Mouse (Mus musculus) spleen, postnatal 10 days (tissue): Measurements from ENCODE around the gene Dyx1c1.

Experiments used
- DNase-seq, 2 experiments: peaks; one replicate each; pipeline ENCODE4 v3.0.0; 2021 to 2022; ENCODE audit warnings: low spot score in 2 of 2

Gene Dyx1c1

DNA sequence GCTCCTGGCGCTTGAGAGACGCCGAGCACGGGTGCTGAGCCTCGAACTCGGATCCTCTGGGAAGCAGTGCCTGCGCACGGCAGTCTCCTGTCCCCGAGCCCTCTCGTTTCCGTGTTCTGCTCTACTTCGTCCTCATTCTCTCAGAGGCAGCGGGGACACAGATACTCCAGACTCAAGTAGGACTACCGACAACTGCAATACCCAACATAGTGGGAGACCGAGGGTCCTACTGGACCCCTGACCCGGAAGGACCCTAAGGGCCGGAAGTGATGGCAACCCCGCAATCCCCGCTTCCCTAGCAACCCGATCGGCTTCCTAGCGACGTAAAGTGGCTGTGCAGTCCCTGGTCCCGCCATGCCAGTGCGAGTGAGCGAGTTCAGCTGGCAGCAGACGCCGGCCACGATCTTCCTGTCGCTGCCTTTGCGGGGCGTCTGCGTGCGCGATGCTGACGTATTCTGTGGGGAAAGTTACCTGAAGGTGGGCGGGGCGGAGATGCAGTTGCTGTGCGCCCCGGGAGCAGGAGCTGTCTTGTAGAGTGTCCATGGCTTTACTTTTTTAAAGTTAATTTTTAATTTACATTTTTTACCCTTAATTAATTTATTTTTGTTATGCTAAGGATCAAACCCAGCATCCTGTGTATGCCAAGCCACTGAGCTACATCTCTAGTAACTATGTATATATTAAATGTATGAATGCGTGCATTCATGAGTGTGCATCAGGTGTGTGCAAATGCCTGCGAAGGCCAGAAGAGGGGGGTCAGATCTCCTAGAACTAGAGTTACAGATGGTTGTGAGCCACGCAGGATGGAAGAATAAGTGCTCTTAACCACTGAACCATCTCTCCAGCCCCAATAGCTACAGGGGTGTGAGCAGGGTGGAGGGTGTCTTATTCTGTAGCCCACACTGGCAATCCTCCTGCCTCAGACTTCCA is at the start of gene Dyx1c1, which contains the start of gene Gm44503:
Gene Dyx1c1, plus strand, starts transcription at position 265 of the 930 bp plus-strand sequence.
Gene Gm44503, plus strand, starts transcription at position 332 of the 930 bp plus-strand sequence.
- DNase-seq = peak; percentile 43 to 79

GRCm38 (mm10) chr9:72911381-72911780 is 47.2 kb upstream of the Dyx1c1 start:
- no peak for DNase-seq

DNA sequence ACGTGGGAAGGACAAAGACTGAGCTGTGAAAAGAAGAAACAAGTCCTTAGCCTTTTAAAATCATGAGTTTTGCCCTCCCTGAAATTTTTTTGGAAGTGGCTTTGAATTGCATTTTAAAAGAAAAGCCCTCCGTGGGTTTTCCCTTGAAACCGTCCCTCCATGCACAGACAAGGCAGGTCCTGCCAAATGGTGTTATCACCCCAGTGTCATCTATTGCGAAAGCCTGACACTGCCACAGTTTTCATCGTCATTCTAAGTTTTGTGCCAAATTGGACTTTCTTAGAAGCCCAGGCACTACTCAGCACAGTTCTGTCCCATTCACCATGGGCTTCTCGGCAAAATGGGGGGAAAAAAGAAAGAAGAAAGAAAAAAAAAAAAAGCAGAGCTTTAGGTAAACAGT is 45.0 kb upstream of the Dyx1c1 start:
- DNase-seq = no peak

DNA sequence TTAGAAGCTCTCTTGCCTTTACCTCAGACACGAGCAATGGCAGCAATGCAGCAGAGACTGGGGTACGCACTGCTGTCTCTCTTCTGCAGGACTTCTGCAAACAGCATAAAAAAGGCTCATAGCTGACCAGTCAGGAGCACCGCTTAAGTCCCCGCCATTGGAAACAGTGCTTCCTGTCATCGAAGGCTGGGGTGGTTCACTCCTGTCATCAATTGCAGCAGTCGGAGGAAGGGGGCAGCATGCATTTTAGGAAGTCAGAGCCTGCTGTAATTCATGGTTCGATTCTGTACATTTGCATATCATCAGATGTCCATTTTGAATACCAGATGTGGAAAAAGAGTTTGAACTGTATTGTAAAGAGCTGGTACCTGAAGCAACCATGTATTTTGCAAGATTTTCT is 42.9 kb upstream of the Dyx1c1 start:
- DNase-seq = no peak

DNA sequence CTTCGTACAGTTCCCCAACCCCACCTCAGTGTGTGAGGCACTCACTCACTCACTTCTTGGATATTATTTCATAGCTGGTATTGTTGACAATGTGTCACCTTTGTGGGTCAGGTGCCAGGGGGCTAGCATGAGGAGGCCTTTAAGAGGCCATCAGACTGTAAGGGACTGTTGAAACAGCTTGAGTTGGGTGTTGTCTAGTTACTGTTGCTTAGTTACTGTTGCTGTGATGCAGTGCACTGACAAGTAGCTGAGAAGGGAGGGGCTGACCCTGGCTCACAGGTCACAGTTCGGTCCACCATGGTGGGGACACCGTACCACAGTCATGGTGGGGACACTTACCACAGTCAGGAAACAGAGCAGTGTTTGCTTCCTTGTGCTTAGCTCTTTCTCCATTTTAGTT is 35.5 kb upstream of the Dyx1c1 start:
- DNase-seq = no peak

DNA sequence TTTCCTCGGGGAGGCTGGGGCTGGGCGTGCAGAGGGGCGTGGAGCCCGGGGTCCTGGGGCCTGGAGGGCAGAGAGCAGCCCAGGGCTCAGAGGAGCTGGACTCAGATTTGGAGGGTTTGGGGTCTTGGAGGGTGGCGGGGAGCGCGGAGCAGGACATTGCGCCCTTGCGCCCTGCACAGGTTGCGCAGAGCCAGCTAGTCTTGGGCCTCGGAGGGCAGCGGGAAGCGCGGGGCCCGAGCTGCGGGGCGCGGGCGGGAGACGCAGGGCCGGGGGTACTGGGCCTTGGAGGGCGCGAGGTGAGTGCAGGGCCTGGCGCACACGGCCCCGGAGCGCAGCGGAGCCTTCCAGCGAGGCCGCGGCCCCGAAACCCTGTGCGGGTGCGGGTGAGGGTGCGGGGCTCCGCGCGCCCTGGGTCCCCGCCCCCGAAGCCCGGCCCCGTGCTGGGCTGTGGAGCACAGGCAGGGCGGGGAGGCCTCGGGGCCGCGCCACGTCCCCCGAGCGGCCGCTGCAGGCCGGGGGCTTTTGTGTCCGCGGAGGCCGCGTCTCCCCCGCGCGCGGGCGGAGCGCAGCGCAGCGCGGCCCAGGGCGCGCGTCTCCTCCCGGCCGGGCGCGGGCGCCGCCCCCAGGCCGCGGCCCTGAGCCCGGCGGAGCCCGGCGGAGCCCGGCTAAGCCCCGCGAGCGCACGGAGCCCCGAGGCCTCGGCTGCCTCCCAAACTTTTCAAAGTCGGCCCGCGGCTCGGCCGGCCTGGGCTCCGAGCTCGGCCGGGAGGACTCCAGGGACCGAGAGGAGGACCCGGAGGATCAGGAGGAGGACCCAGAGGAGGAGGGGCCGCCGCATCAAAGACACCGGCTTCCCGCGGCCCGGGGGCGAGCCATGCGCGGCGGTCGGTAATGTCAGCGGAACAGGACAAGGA is 33.3 kb upstream of the Dyx1c1 start, which contains the start of gene Pygo1:
Gene Pygo1, plus strand, starts transcription at position 625 of the 914 bp plus-strand sequence.
- DNase-seq = no peak

DNA sequence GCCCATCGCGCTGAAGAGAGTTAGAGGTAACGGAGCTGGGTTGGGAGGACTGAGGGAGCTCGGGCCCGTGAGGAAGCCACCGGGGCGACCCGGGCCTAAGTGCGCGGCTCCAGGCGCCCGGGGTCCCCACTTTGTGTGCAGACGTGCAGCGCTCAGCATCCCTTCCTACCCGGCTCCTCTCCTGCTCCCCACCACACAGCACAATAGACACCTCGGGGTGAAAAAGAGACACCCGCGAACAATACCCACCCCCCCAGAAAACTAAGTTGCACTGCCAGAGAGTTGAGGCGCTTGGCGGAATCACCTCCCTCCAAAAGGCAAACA is 32.7 kb upstream of the Dyx1c1 start:
- DNase-seq = peak in 1 of 2 experiments; percentile 15

- no peak for DNase-seq
Measured at GRCm38 (mm10) chr9:72931166-72931790, 27.3 kb upstream of the Dyx1c1 start.

DNA sequence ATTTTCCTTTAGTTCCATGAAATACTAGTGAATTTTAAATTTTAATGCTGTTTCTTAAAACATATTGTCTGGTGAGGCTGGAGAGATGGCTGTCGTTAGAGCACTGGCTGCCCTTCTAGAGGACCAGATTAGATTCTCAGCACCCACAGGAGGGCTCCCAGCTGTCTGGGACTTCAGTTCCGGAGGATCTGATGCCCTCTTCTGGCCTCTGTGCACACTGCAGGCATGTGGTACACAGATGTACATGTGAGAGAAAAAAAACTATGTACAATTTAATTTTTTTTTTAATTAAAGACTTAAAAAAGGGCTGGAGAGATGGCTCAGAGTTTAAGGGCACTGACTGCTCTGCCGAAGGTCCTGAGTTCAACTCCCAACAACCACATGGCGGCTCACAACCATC is 23.3 kb upstream of the Dyx1c1 start:
- peak in 1 of 2 experiments; percentile 17 for DNase-seq

DNA sequence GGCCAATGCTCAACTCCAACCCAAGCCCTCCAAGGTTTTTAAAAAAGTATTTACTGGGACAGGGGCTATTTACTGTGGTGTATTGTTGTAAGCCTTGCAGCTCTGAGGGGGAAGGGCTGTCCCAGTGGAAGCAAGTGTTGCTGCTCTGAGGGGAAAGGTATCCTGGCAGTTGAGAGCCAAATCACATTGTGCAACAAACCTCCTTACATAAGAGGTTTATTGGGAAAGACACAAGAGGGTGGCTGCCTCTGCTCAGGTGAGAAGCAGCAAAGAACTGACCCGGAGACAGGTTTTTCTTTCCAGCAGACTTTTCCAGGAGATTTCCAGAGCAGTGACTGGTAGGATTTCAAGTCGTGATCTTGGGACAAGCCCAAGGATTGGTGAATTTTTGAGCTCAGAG is 22.3 kb upstream of the Dyx1c1 start:
- no peak for DNase-seq

- peak in 1 of 2 experiments; percentile 27 for DNase-seq
Measured at GRCm38 (mm10) chr9:72943424-72943823, 15.2 kb upstream of the Dyx1c1 start.

DNA sequence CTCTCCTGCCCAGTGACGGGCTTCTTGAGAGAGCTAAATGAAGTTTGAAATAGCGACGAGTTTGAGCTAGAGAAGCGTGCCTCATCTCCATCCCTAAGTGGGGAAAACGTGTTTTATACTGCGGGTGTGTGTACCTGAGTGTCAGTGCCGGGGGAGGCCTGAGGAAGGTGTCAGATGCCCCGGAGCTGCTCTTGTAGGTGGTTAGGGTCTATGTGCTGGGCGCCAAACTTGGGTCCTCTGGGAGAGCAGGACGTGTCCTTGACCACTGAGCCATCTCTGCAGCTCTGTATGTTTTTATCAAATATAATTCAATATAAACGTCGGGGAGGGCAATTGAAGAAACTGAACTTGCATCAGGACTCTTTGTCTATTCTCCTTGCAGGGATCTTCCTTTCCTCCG is 14.3 kb upstream of the Dyx1c1 start:
- DNase-seq = no peak

DNA sequence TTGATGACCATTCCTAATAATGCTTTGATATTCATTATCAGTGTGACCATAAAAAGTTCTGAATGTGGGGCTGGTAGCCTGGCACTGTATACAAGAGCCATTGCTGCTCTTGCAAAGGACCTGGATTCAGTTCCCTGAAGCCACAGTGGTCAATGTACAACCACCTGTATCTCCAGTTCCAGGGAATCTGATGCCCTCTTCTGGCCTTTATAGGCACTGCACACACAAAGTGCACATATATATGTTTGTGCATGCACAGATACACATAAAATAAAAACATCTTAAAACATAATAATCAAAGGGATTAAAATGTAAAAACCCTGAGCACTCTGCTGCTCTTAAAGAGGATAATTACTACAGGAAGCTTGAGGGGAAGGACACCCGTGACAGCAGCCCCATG is 11.6 kb upstream of the Dyx1c1 start:
- no peak for DNase-seq

GRCm38 (mm10) chr9:72949572-72949971 is 9.0 kb upstream of the Dyx1c1 start:
- no peak for DNase-seq

- DNase-seq = peak in 1 of 2 experiments; percentile 50
Measured at GRCm38 (mm10) chr9:72954746-72955145, 3.8 kb upstream of the Dyx1c1 start.

- DNase-seq = peak; percentile 32 to 73
Measured at GRCm38 (mm10) chr9:72955546-72955945, 3.0 kb upstream of the Dyx1c1 start.

- DNase-seq = no peak
Measured at GRCm38 (mm10) chr9:72961346-72961745, 2.8 kb downstream of the Dyx1c1 start.

GRCm38 (mm10) chr9:72961959-72962358 is 3.4 kb downstream of the Dyx1c1 start:
- DNase-seq = peak in 1 of 2 experiments; percentile 63

DNA sequence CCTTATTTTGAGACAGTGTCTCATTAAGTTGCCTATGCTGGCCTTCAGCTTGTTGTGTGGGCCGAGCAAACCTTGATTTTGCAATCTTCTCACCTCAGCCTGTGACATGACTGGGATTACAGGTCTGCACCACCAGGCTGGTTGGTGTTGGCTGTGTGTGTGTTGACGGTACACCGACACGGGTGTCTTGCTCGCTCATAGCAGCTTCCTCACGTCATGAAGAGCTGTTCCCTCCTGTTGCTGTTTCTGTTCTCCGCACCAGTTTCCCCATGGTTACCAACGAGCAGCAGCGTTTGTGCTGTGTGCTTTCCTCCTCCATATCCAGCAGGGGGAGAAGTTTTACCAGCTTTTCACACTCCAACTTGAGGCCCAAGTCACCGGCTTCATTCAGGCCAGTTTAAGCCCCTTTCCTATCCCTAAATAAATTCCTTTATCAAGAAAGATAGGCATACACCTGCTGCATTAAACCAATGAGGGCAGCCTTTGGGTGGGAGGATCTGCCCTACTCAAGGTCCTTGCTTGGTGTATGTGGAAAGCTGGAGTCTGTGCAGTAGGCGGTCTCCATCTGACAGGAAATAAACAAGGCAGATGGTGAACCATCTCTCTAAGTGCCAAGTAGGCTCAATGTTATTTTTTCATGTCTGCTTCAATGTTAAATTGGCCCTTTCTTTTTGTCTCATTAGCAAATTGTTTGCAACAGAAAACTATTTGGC is 9.9 kb downstream of the Dyx1c1 start:
- DNase-seq = peak in 1 of 2 experiments; percentile 41

DNA sequence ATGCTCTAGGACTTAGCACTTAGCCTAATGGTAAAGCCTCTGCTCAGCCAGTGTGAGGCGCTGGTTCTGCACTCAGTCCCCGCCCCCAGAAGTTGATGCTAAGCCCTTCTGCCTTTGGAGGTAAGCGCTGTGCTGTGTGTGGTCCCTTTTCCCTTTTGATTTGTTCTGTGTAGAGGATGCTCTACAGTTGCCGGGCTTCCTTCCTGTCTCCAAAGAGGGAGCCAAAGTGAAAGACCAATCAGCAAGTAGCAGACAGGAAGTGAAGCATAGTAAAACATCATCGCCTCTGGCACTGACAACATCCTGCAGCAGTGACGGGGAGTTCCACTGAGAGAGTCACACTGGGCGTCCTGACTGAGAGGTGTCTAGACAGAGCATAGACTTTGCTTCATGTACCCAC is 11.3 kb downstream of the Dyx1c1 start:
- no peak for DNase-seq

GRCm38 (mm10) chr9:72972435-72972834 is 13.8 kb downstream of the Dyx1c1 start:
- DNase-seq = no peak
